Mouse (Mus musculus) CH12F3 (cell line): ENCODE measurements around the gene Zcchc17.

Source experiments
- in situ Hi-C: fragments of 300-500 bp; cut with MboI; formaldehyde crosslinking; loops from 2 replicates; pipeline ENCODE4 v1.14.3; 2020; ENCODE audit warnings: low sequenced_read_pairs

Zcchc17 gene

GRCm38 (mm10) chr4:130289824-130290223 lies 69.9 kb downstream of the Zcchc17 start:
- in situ Hi-C loops: no loop called here

GRCm38 (mm10) chr4:130286531-130286930 lies 73.2 kb downstream of the Zcchc17 start:
- in situ Hi-C loops: no loop called here

GRCm38 (mm10) chr4:130283826-130284225 lies 75.9 kb downstream of the Zcchc17 start:
- in situ Hi-C loops: no loop called here

GRCm38 (mm10) chr4:130282856-130283255 lies 76.9 kb downstream of the Zcchc17 start:
- in situ Hi-C loops: no loop called here

GRCm38 (mm10) chr4:130279105-130279504 lies 80.6 kb downstream of the Zcchc17 start, which contains the start of gene Serinc2:
Gene Serinc2, minus strand, starts transcription at chr4:130279205.
- in situ Hi-C loops: no loop called here

GRCm38 (mm10) chr4:130276573-130277176 lies 83.1 kb downstream of the Zcchc17 start:
- in situ Hi-C loops: no loop called here

GRCm38 (mm10) chr4:130275823-130276105 lies 84.0 kb downstream of the Zcchc17 start:
- in situ Hi-C loops: no loop called here

- in situ Hi-C loops: no loop called here
Observed at GRCm38 (mm10) chr4:130275016-130275822, 84.5 kb downstream of the Zcchc17 start.

GRCm38 (mm10) chr4:130274346-130275015 lies 85.3 kb downstream of the Zcchc17 start:
- in situ Hi-C loops: no loop called here

- in situ Hi-C loops: no loop called here
Observed at GRCm38 (mm10) chr4:130273698-130274345, 85.9 kb downstream of the Zcchc17 start.

GRCm38 (mm10) chr4:130270611-130271347 lies 89.0 kb downstream of the Zcchc17 start:
- in situ Hi-C loops: no loop called here

GRCm38 (mm10) chr4:130270089-130270488 lies 89.7 kb downstream of the Zcchc17 start:
- in situ Hi-C loops: no loop called here

- in situ Hi-C loops: no loop called here
Observed at GRCm38 (mm10) chr4:130268736-130269135, 91.0 kb downstream of the Zcchc17 start.

- in situ Hi-C loops: no loop called here
Observed at GRCm38 (mm10) chr4:130267069-130267468, 92.7 kb downstream of the Zcchc17 start.

- in situ Hi-C loops: no loop called here
Observed at GRCm38 (mm10) chr4:130266601-130267000, 93.1 kb downstream of the Zcchc17 start.
